Mouse (Mus musculus) thymus, adult 2 months (tissue): ENCODE measurements at regions not wholly inside any gene's neighbourhood (a gene's known extent, or its start where the extent isn't known, plus 50 kb on each side); places are given as distances from the start of the nearest gene placed in this dataset.

ENCODE experiments used
- DNase-seq: peaks from one replicate; pipeline ENCODE4 v3.0.0; 2021
- H3K27ac ChIP-seq: fragments of 200-500 bp; 2 replicates; pipeline ENCODE4 v1.5.1; 2012; ENCODE audit warnings: low read length, control low read depth; ENCODE audit not compliant: control insufficient read depth, insufficient read depth
- H3K27me3 ChIP-seq: fragments of 200-500 bp; 2 replicates; pipeline ENCODE4 v1.6.1; 2012; ENCODE audit warnings: mild to moderate bottlenecking, low read length, moderate library complexity, mixed read lengths; ENCODE audit not compliant: control insufficient read depth, insufficient read depth
- H3K36me3 ChIP-seq: fragments of 200-500 bp; 2 replicates; pipeline ENCODE4 v1.6.1; 2012; ENCODE audit warnings: mild to moderate bottlenecking, low read length, moderate library complexity; ENCODE audit not compliant: control insufficient read depth, insufficient read depth
- H3K4me1 ChIP-seq: fragments of 200-500 bp; replicated peaks from 2 replicates; pipeline ENCODE4 v1.6.1; 2012; ENCODE audit warnings: low read length; ENCODE audit not compliant: control insufficient read depth, insufficient read depth
- H3K4me3 ChIP-seq: fragments of 200-500 bp; 2 replicates; pipeline ENCODE4 v1.5.1; 2012; ENCODE audit warnings: mild to moderate bottlenecking, low read length, control low read depth, moderate library complexity; ENCODE audit not compliant: control insufficient read depth, insufficient read depth
- CTCF ChIP-seq: fragments of 200-500 bp; IDR thresholded peaks from 2 replicates; pipeline ENCODE4 v1.5.1; 2012; ENCODE audit warnings: mild to moderate bottlenecking, control low read depth, low read length, moderate library complexity, borderline replicate concordance; ENCODE audit not compliant: control insufficient read depth, poor library complexity, insufficient read depth; ENCODE audit errors: extremely low read depth
- POLR2A ChIP-seq: fragments of 200-500 bp; IDR thresholded peaks from 2 replicates; pipeline ENCODE4 v1.6.1; 2012; ENCODE audit warnings: mild to moderate bottlenecking, low read length, control low read depth, moderate library complexity; ENCODE audit not compliant: control insufficient read depth, poor library complexity, insufficient read depth; ENCODE audit errors: extremely low read depth
- WGBS: fragments of 180-500 bp; shearing (Covaris S2); methylation state at CpG from one replicate; pipeline ENCODE4 v1.1.7; 2018; 5-methylcytosine and 5-hydroxymethylcytosine counted together

- Histone ChIP-seq H3K36me3 (no peaks in the 10 kb centered on the region), H3K27ac (no peak overlapping the region)
- DNase-seq = no peak
Observed at GRCm38 (mm10) chr10:96430142-96430541, 186.7 kb upstream of the Btg1 start.

GRCm38 (mm10) chr10:96435109-96435508 lies 181.7 kb upstream of the Btg1 start:
- no peaks in the 10 kb centered on the region for H3K36me3 ChIP-seq
- H3K27me3 ChIP-seq = no peaks in the 10 kb centered on the region
- 69% methylated on average over 6 of the region's 6 CpGs for WGBS
- no peak for DNase-seq
- TF ChIP-seq POLR2A (no peak), CTCF (no peak)
- no peak overlapping the region for H3K27ac ChIP-seq
- H3K4me1 ChIP-seq = no peaks in the 10 kb centered on the region
- no peak overlapping the region for H3K4me3 ChIP-seq

More at GRCm38 (mm10) chr10:96430142-96430541, 186.7 kb upstream of the Btg1 start:
- Histone ChIP-seq H3K4me1 (no peaks in the 10 kb centered on the region), H3K4me3 (no peak overlapping the region), H3K27me3 (no peaks in the 10 kb centered on the region)
- no peak for TF ChIP-seq POLR2A
- no peak for TF ChIP-seq CTCF
- WGBS = 71% methylated on average over 3 of the region's 3 CpGs

- no peak overlapping the region for H3K4me3 ChIP-seq
- DNase-seq = no peak
- no peaks in the 10 kb centered on the region for H3K27me3 ChIP-seq
- no peaks in the 10 kb centered on the region for H3K4me1 ChIP-seq
- WGBS = 82% methylated on average over 11 of the region's 11 CpGs
- H3K27ac ChIP-seq = no peak overlapping the region
- TF ChIP-seq CTCF (no peak), POLR2A (no peak)
- H3K36me3 ChIP-seq = no peaks in the 10 kb centered on the region
Observed at GRCm38 (mm10) chr10:96438398-96439103, 178.3 kb upstream of the Btg1 start.

GRCm38 (mm10) chr10:96442165-96442564 lies 174.6 kb upstream of the Btg1 start:
- Histone ChIP-seq H3K27ac (no peak overlapping the region), H3K27me3 (no peaks in the 10 kb centered on the region), H3K4me3 (no peak overlapping the region), H3K36me3 (no peaks in the 10 kb centered on the region), H3K4me1 (no peaks in the 10 kb centered on the region)
- no peak for TF ChIP-seq CTCF
- TF ChIP-seq POLR2A = no peak
- no peak for DNase-seq

GRCm38 (mm10) chr10:96450266-96450665 lies 166.5 kb upstream of the Btg1 start:
- Histone ChIP-seq H3K4me1 (no peaks in the 10 kb centered on the region), H3K36me3 (no peaks in the 10 kb centered on the region), H3K4me3 (no peak overlapping the region), H3K27ac (no peak overlapping the region), H3K27me3 (no peaks in the 10 kb centered on the region)
- no peak for DNase-seq
- no peak for TF ChIP-seq POLR2A
- no peak for TF ChIP-seq CTCF
- WGBS = 97% methylated on average over 4 of the region's 4 CpGs

GRCm38 (mm10) chr10:96454857-96455256 lies 161.9 kb upstream of the Btg1 start:
- DNase-seq = no peak
- Histone ChIP-seq H3K4me1 (no peaks in the 10 kb centered on the region), H3K36me3 (no peaks in the 10 kb centered on the region), H3K4me3 (no peak overlapping the region), H3K27me3 (no peaks in the 10 kb centered on the region), H3K27ac (no peak overlapping the region)
- WGBS = 95% methylated on average over 6 of the region's 6 CpGs
- no peak for TF ChIP-seq CTCF
- no peak for TF ChIP-seq POLR2A
